Mouse (Mus musculus): ENCODE measurements around the gene Tnni2.

DNA sequence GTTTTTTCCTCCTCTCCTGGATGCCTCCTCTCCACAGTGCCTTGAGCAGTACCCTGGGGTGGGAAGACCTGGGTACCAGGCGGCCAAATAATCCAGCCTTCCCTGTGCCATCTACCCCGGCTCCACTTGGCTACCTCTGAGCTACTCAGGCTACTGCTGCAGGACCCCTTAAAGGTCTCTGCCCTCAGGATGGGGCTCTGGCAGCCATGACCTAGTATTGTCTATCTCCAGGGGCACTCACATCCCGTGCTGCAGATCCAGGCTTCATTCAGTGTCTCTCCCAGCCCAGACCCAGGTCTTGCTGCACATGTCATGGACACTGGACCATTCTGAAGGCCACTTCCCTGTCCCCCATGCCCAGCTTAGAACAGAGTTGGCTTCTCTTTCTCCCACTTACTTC, 38.3 kb downstream of the Tnni2 start:
- TF ChIP-seq POLR2A (IDR thresholded peaks at IDR 0.05; ENCODE audit: borderline replicate concordance, control insufficient read depth, low read depth, low read length) (no peak), CTCF (IDR thresholded peaks at IDR 0.05; ENCODE audit: control insufficient read depth, insufficient read depth, low read length) (no peak)
